Mouse (Mus musculus): ENCODE data around the gene D10Jhu81e. TPM values are rescaled to one million over a fixed set of nuclear protein-coding genes. Genes with fewer than 3 reads are reported as not detected.
"Not testable (repeated sequence)": the region's sequence is repeated elsewhere in the genome, so short reads cannot be mapped to it uniquely, and the experiment has no call there.

D10Jhu81e gene
- 74.6 and 96.5 TPM in 2 replicates for total RNA-seq (2017)

- peak; percentile 94 to 98 for ATAC-seq (replicated peaks in 1 of 2; ENCODE audit: insufficient read depth in 1 of 2, low FRiP score in 2 of 2, low TSS enrichment in 1 of 2, low read depth in 1 of 2, poor library complexity in 2 of 2, severe bottlenecking in 2 of 2)
Measured at GRCm38 (mm10) chr10:78169281-78170042, at the start of gene D10Jhu81e. Gene D10Jhu81e (minus strand): TSS chr10:78169782.

DNA sequence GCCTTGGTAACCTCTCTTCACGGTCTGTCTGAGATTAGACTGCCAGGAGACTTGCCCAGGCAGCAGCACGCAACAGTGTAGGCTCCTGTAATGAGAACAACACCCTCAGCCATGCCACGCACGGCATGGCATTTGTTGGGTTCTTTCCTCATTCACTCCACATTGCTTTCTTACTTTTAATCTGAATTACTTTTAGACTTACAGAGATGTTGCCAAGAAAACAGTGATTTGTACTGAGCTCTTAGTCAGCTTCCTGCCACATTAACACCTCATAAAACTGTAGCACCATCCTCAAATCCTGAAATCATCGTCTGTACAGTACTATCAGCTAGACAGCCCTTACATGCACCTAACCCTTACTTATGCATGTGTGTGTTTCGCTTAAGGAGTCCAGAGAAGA, 49.0 kb upstream of the D10Jhu81e start:
- no peak for ATAC-seq (replicated peaks in 1 of 2; ENCODE audit: insufficient read depth in 1 of 2, low FRiP score in 2 of 2, low TSS enrichment in 1 of 2, low read depth in 1 of 2, poor library complexity in 2 of 2, severe bottlenecking in 2 of 2)

GRCm38 (mm10) chr10:78216376-78217083, 46.9 kb upstream of the D10Jhu81e start:
- ATAC-seq (replicated peaks in 1 of 2; ENCODE audit: insufficient read depth in 1 of 2, low FRiP score in 2 of 2, low TSS enrichment in 1 of 2, low read depth in 1 of 2, poor library complexity in 2 of 2, severe bottlenecking in 2 of 2) = peak in 1 of 2 experiments; percentile 38; a peak in 1 of 4 replicates

DNA sequence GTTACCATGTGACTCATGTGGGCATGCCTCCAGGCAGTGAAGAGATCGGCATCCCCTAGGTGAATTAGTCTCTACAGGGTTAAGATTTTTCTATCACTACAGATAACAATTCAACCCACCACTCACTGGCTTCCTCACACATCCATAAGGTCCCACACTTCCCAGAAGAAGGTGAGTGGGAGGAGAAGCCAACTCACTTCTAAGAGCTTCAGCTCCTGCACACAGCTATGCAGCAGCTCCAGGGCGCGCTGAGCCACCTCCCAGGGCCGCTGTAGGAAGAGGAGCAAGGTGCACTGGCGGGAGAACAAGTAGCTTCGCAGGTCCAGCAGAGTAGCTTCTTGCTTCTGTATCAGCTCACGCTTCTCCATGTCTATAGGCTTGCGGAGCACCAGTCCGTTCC, 44.8 kb upstream of the D10Jhu81e start:
- no peak for ATAC-seq (replicated peaks in 1 of 2; ENCODE audit: insufficient read depth in 1 of 2, low FRiP score in 2 of 2, low TSS enrichment in 1 of 2, low read depth in 1 of 2, poor library complexity in 2 of 2, severe bottlenecking in 2 of 2)

- peak in 1 of 2 experiments; percentile 46; a peak in 1 of 4 replicates for ATAC-seq (replicated peaks in 1 of 2; ENCODE audit: insufficient read depth in 1 of 2, low FRiP score in 2 of 2, low TSS enrichment in 1 of 2, low read depth in 1 of 2, poor library complexity in 2 of 2, severe bottlenecking in 2 of 2)
Measured at GRCm38 (mm10) chr10:78211311-78211710, 41.7 kb upstream of the D10Jhu81e start.

- ATAC-seq (replicated peaks in 1 of 2; ENCODE audit: insufficient read depth in 1 of 2, low FRiP score in 2 of 2, low TSS enrichment in 1 of 2, low read depth in 1 of 2, poor library complexity in 2 of 2, severe bottlenecking in 2 of 2) = no peak
Measured at GRCm38 (mm10) chr10:78201182-78201581, 31.6 kb upstream of the D10Jhu81e start.

- no peak for ATAC-seq (replicated peaks in 1 of 2; ENCODE audit: insufficient read depth in 1 of 2, low FRiP score in 2 of 2, low TSS enrichment in 1 of 2, low read depth in 1 of 2, poor library complexity in 2 of 2, severe bottlenecking in 2 of 2)
Measured at GRCm38 (mm10) chr10:78192933-78193332, 23.4 kb upstream of the D10Jhu81e start.

DNA sequence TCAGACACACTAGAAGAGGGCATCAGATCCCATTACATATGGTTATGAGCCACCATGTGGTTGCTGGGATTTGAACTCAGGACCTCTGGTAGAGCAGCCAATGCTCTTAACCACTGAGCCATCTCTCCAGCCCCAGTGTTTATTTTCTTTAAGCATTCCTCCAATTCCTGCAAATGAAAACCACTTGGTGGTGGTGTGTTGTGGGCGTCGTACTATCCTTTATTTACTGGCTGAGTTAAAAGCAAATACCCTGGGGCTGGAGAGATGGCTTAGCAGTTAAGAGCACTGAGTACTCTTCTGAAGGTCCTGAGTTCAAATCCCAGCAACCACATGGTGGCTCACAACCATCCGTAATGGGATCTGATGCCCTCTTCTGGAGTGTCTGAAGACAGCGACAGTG, 16.5 kb upstream of the D10Jhu81e start:
- not testable (repeated sequence) for ATAC-seq (replicated peaks in 1 of 2; ENCODE audit: insufficient read depth in 1 of 2, low FRiP score in 2 of 2, low TSS enrichment in 1 of 2, low read depth in 1 of 2, poor library complexity in 2 of 2, severe bottlenecking in 2 of 2)

- ATAC-seq (replicated peaks in 1 of 2; ENCODE audit: insufficient read depth in 1 of 2, low FRiP score in 2 of 2, low TSS enrichment in 1 of 2, low read depth in 1 of 2, poor library complexity in 2 of 2, severe bottlenecking in 2 of 2) = peak in 1 of 2 experiments; percentile 20; a peak in 1 of 4 replicates
Measured at GRCm38 (mm10) chr10:78185381-78185725, 15.8 kb upstream of the D10Jhu81e start.

DNA sequence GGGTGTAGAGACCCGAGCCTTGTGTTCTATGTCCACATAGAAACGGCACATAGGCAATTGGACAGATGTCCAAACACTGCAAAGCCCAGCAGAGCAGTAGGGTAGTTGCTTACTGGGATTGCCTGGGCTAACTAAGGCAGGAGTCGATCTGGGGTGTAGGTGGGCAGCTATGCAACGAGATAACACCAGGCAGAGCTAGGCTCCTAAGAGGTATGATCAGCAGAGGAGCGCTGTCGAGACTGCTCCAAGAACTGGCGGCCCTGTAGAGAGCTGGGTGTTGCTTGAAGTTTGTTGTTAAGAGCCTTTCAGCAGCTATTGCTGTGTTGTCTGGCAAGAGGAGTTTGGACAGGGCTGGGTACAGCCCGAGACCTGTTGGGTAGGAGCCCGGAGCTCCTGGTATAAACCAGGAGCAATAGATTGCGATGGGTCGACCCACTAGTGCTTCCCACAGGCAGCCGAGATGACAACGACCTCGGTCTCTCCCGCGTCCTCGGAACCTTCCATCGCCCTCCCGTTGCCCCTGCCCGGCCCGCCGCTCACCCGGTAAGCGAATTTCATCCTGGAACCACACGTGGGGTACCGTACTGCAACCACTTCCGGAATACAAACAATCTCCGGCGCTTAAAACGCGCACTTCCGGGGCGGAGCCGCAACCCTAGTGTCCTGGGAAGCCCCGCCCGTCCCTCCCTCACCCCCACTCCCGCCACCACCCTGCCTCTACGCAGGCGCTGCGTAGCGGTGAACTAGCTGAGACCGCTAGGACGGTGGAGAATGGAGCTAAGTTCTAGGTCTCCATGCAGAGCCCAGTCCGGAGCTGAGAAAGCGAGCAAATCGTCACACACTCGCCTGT, 15.2 kb upstream of the D10Jhu81e start, which contains the start of gene Pwp2:
TSS of gene Pwp2 (minus strand) at position 619 of the 850 bp plus-strand sequence.
- peak; percentile 89 to 94 for ATAC-seq (replicated peaks in 1 of 2; ENCODE audit: insufficient read depth in 1 of 2, low FRiP score in 2 of 2, low TSS enrichment in 1 of 2, low read depth in 1 of 2, poor library complexity in 2 of 2, severe bottlenecking in 2 of 2)

DNA sequence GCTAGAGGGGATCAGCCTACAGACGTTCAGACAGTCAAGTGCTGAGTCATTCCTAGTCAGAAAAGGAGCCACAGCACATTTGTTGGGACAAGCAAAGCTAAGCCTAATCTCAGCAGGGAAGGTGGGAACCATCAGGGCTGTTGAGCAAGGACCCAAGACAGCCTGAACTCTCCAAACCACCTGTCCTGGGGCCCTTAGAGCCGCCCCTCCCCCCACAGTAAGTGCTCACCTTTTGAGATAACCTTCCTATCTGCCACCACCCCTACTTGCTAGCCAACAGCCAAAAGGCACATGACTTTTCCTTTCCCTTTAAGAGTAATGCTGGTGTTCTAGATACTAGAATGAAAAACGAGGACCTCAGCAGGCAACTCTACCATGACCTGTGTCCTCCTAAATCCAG, 14.0 kb upstream of the D10Jhu81e start:
- ATAC-seq (replicated peaks in 1 of 2; ENCODE audit: insufficient read depth in 1 of 2, low FRiP score in 2 of 2, low TSS enrichment in 1 of 2, low read depth in 1 of 2, poor library complexity in 2 of 2, severe bottlenecking in 2 of 2) = no peak

GRCm38 (mm10) chr10:78182321-78182720, 12.7 kb upstream of the D10Jhu81e start:
- ATAC-seq (replicated peaks in 1 of 2; ENCODE audit: insufficient read depth in 1 of 2, low FRiP score in 2 of 2, low TSS enrichment in 1 of 2, low read depth in 1 of 2, poor library complexity in 2 of 2, severe bottlenecking in 2 of 2) = no peak

DNA sequence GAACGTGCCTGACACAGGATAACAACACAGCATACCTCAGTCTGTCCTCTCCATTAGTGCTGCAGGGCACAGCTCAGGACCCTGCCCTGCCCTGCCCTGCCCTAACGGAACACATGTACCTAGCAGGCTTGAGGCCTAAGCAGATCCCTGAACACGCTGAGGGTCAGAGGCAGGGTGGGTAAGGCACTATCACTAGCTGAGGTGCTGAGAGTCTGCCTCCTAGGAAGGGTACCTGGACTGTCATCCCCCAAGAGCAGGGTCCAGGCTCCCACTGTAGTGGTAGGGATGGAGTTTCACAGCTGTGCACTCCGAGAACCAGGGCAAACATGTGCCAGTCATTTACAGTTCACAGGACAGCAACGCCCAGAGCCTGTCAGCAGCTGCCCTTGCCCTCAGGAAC, 4.9 kb upstream of the D10Jhu81e start:
- no peak for ATAC-seq (replicated peaks in 1 of 2; ENCODE audit: insufficient read depth in 1 of 2, low FRiP score in 2 of 2, low TSS enrichment in 1 of 2, low read depth in 1 of 2, poor library complexity in 2 of 2, severe bottlenecking in 2 of 2)

- ATAC-seq (replicated peaks in 1 of 2; ENCODE audit: insufficient read depth in 1 of 2, low FRiP score in 2 of 2, low TSS enrichment in 1 of 2, low read depth in 1 of 2, poor library complexity in 2 of 2, severe bottlenecking in 2 of 2) = no peak
Measured at GRCm38 (mm10) chr10:78171581-78171980, 2.0 kb upstream of the D10Jhu81e start.

DNA sequence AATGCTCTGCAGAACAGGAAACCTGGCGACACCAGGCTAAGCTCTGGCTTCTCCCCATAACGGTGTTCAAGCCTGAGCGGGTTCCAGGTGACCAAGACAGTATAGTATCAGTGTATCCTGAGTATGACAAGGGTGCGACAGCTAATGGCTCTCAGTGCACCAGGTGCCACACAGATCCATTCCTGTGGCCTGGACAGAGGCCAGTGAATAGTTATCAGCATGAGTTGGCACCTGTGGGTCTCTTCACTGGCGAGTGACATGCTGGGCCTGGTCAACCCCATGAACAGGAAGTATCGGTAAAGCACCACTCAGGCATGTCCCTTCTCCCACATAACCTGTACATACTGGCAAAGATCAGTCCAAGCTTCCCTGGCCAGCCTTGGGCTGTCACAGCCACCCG, 1.5 kb upstream of the D10Jhu81e start:
- no peak for ATAC-seq (replicated peaks in 1 of 2; ENCODE audit: insufficient read depth in 1 of 2, low FRiP score in 2 of 2, low TSS enrichment in 1 of 2, low read depth in 1 of 2, poor library complexity in 2 of 2, severe bottlenecking in 2 of 2)

GRCm38 (mm10) chr10:78170445-78170844, 863 bp upstream of the D10Jhu81e start:
- no peak for ATAC-seq (replicated peaks in 1 of 2; ENCODE audit: insufficient read depth in 1 of 2, low FRiP score in 2 of 2, low TSS enrichment in 1 of 2, low read depth in 1 of 2, poor library complexity in 2 of 2, severe bottlenecking in 2 of 2)

DNA sequence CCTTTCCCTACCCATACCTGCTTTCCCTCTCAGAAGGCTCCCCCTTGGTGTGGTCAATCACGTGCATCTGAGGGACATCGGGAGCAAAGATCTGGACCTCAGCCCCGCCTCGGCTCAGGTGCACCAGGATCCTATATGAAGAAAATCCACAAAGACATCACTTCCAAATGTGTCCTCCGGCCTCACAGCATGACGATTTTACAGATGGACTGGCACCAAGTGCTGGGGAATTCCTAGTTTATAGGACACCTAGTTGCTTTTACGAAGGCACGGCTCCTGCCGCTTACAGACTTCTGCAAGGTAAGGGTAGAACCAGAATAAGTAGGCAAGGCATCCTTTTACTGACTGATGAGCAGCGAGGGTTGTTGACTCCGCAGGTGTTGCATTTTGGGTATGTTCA, 790 bp downstream of the D10Jhu81e start:
- ATAC-seq (replicated peaks in 1 of 2; ENCODE audit: insufficient read depth in 1 of 2, low FRiP score in 2 of 2, low TSS enrichment in 1 of 2, low read depth in 1 of 2, poor library complexity in 2 of 2, severe bottlenecking in 2 of 2) = no peak

- no peak for ATAC-seq (replicated peaks in 1 of 2; ENCODE audit: insufficient read depth in 1 of 2, low FRiP score in 2 of 2, low TSS enrichment in 1 of 2, low read depth in 1 of 2, poor library complexity in 2 of 2, severe bottlenecking in 2 of 2)
Measured at GRCm38 (mm10) chr10:78167775-78168174, 1.8 kb downstream of the D10Jhu81e start.

All from hematopoietic stem cell, adult 5-6 weeks (primary cell).